Mouse (Mus musculus) erythroblast, adult 5-6 weeks (primary cell): Measurements from ENCODE around the gene Olfr543. TPM values are rescaled to one million over a fixed set of nuclear protein-coding genes. Genes with fewer than 3 reads are reported as not detected.

Experiments
- ATAC-seq: replicated peaks from 2 replicates; pipeline ENCODE4 v1.8.0; 2016; ENCODE audit warnings: moderate number of reproducible peaks, mild to moderate bottlenecking, moderate TSS enrichment, inconsistent platforms; ENCODE audit not compliant: poor library complexity, low FRiP score, severe bottlenecking
- total RNA-seq, 2 experiments: library from RNA; stranded (forward) in 1 of 2; stranded (reverse) in 1 of 2; fragments of 150-400 nt in 1 of 2; fragments of 200-764, 138-1000 nt in 1 of 2; gene quantifications; 2 replicates each; pipeline versions ENCODE4 v1.2.3 to v1.2.4; 2015 to 2017; ENCODE audit warnings: low replicate concordance in 2 of 2

Gene Olfr543
- total RNA-seq, 2 experiments from 2014 or later: not detected

DNA sequence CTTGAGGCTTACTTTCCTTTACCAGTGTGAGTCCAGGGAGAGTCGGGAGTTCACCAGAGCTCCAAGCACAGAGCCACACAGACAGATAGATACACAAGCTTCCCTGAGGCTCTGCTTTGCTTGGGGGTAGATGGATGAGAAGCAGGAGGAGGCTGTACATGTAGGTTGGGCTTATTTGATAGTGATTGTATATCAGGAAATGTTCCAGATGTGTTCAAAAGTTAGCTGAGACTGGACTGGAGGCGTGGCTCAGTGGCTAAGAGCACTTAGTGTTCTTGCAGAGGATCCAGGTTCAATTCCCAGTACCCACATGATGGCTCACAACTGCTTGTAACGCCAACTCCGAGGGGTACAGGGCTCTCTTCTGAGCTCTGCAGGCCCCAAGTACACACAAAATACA is 3.1 kb downstream of the Olfr543 start:
- ATAC-seq: no peak

DNA sequence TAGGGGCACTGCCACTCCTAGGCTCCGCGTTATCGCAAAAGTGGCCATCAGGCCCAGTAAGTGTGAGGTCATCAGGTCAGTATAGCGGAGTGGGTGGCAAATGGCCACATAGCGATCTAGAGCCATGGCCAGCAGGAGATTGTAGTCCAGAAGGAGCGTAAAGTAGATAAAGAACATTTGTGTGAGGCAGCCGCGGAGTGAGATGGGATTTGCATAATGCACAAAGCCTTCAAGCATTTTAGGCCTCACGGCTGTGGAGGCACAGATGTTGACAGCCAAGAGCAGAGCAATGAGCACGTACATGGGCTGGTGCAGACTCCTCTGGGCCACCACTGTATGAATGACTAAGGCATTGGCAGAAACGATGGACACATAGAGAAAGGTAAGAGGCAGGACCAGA is 4.1 kb downstream of the Olfr543 start:
- ATAC-seq: no peak

DNA sequence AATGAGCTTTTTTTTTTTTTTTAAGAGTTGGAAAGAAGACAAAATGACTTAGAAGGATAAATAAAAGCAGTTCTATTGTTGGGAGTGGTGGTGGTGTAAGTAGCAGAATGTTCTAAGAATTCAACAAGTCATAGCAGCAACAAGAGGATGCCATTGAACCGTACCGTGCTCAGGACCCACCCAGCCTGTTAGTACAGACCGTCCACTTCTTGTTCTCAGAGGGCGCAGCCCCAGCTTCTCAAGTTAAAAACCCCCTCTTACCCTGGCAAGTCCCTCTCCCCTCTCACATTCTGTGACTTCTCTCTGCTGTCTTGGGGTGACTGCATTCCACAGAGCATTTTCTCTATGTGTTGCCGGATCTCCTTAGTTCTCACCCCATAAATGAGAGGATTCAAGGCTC is 4.9 kb downstream of the Olfr543 start:
- ATAC-seq: no peak

DNA sequence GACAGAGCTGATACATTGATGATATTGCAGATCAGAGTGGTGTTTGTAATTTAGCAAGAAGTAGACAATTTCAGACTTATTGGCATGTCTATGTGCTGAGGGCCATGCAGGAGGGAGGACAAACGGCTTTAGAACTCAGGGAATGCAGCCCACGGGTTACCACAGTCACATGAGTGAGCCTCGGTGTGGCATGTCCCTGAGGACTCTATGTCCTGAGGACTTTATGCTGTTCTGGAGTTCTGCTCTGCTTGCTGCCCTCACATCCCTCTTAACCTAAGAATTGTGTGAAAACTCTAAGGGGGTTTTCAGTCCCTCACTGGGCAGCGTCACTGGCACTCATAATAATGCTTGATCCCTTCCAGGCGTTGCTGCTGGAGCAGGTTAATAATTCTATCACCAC is 8.8 kb downstream of the Olfr543 start:
- ATAC-seq: no peak

DNA sequence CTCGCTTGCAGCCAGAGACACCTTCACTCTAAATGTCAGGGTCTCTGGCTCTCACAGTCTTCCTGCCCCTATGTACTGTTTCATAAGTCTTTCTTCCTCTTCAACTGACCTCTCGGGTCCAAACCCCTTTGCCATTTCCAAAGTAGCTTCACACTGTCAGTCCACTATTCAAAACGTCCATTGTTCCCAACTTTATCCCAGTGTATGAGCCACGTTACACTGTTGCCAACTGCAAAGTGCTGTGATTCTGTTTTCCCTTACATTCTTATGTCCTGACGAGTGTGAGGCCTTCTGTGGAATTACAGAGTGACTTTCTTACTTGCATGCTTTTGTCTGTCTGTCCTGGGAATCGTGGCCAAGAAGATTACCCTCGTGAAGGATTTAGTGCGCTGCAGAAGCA is 13.9 kb downstream of the Olfr543 start:
- ATAC-seq: no peak

DNA sequence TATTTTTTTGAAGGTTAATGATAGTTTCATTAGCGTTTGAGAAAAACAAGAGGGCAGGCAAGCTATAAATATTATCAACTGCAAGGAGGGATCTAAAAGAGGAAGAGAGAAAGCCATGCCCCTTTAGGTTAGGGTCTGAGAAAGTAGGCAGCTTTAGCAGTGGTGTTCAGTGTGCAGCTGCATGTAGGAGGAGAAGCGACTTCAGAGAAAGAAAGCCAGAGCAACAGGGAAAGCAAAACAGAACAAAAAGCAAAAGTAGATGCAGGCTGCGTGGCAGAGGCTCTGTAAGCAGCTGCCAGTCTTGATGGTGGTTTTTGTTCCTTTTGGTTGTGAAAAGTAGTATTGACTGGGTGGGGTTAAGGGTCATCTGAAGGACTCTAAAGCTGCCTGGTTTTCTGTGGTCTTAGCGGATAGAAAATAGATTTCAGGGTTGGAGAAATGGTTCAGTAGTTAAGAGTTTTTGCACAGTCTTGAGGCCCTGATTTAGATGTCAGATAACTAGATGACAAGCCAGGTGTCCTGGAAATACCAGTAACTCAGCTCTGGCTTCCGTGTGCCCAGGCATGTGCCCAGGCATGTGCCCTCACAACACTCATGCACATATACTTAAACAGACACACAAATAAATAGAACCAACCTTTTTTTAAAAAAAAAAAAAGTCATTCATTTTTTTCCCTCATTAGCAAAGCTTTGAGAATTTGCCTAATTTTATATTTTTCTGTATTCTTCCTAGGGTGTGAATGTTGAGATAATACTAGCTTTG is 22.7 kb downstream of the Olfr543 start:
- ATAC-seq: no peak

DNA sequence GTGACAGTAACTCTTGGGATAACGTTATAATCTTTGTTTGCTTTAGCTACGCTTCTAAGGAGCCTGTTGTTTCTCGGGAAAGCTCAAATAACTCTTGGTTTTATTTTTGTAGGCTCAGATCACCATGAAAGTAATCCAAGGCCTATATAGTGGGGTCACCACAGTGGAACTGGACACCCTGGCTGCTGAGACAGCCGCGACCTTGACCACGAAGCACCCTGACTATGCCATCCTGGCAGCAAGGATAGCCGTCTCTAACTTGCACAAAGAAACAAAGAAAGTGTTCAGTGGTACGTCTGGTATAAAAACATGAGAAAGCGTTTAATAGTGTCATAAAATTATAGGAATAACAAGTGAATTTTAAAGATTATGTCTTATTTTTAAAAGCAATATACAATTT is 35.0 kb downstream of the Olfr543 start:
- ATAC-seq: no peak

DNA sequence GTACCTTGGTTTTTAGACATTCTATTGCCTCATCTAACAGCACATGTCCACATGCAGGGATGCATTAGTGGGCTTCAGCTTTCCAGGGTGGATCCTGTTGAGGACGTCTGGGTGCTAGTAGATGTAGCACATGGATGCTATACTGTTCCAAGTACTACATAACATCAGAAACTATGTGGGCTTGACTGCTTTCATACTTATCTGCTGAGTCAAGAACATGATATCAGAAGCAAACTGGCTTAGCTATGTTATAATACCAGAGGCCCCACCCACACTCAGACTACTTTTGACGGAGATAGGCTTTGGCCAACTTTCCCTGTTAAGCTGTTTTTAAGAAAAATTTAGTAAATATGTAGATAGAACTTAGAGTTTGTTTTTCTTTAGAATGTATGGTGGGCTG is 37.2 kb downstream of the Olfr543 start:
- ATAC-seq: peak; percentile 72

DNA sequence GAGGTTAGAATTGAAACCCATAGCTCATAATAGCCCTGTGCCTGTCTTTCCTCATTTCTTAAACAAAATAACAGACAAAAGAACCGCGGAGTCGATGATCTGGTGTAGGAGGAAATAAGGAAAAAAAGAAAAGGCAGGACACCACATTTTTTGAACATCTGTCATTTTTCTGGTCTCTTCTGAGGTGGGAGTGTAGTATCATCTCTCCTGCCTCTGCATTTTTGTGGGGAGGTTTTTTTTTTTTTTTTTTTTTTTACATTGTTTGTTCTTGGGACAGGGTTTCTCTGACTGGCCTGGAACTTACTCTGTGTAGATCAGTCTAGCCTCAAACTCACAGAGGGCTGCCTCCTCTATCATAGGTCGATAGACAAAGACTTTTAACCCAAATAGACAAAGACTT is 39.0 kb downstream of the Olfr543 start:
- no peak for ATAC-seq

DNA sequence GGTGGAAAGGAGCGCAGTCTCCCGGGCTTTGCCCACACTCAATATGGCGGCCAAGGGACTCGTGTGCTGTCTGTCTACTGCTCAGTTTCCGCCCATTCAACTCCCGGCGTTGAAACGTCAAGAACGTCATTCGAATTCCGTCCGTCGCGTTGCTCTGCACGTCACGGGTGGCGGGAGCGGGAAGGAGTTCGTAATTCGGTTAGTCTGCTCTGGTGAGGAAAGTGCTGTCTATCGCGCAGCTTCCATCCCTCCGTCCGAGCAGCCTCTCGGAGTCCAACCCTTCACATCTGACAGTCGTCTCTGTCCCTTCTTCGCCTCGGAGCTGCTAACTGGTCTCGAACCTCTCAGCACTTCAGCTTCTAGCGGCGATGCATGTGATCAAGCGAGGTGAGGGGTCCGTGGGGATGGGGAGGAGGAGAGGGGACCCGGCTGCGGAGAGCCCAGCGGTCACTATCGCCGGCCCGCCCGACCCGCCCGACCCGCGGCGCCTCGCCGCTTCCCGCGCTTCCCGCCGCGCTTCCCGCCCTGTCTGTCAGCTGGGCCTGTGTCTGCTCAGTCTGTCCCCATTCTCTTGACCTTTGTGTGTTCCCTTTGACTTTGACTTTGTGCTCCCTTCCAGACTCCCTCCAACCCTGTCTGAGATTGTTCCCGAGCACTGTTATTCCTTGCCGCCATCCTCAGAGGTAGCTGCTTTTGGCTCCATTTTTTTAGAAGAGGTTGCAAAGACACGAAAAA is 39.7 kb downstream of the Olfr543 start, which contains the start of gene Rrm1:
TSS of gene Rrm1 (plus strand) at position 39 of the 735 bp plus-strand sequence.
- ATAC-seq: peak; percentile 93

DNA sequence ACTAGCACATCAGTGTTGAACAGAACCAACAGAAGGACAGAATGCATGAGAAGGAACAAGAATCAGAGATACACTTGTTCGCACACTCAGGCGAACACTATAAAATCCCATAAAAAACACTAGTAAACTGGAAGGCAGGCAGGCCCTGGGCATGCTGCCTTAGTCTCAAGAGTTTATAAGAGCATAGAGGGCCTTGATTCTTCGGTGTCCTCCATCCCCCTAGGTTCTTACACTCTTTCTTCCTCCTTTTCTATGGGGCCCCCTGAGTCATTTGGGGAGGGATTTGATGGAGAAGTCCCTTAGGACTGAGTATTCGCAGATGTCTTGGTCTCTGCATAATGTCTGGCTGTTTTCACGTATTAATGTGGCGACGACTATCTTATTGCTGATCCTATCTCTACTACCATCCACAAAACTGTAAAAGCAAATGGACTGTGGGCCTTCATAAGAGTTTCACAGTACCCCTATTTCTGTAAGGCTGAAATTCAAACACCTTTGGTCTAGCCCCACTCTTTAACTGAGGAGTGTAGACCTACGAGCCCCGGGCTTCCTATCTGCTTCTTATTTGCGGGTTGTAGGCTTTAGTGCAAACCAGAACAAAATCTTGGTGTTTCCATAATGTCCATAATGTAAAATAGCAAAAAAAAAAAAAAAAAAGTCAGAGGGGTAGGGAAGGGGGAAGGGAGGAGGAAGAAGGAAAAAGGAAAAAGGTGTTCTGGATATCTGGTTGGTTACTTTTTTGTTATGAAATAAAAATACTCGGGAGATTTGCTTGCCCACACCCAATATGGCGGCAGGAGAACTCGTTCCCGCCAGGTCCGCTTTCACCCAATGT is 40.4 kb downstream of the Olfr543 start:
- no peak for ATAC-seq

DNA sequence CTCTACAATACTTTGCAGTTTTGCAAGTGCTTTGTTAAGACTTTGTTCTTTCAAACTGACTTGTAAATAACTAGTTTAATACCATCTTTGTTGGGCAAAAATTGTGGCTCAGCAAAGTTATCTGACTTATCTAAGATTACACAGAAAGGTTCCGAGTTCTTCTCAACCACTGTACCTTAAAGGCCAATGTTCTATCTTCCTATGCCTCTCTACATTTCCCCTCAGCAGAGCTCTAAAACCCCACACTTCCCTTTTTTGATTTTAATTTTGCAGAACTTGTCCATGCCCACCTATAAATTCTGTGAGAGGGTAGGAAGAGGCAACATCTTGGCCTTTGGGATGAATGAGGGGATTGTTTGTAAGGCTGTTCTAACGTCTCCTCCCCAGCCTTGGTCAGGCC is 47.1 kb downstream of the Olfr543 start:
- no peak for ATAC-seq

Other genes with a start within 250 kb of the Olfr543 start
- gene Rhog, start 225.6 kb downstream of the Olfr543 start, total RNA-seq (2015; ENCODE audit: low replicate concordance): 110 and 113 TPM in 2 replicates
- gene Rhog, start 225.6 kb downstream of the Olfr543 start, total RNA-seq (2017; ENCODE audit: low replicate concordance): 22.4 and 27.5 TPM in 2 replicates
- 7.7 and 29.2 TPM in 2 replicates for gene Stim1, start 213.9 kb downstream of the Olfr543 start, total RNA-seq (2015; ENCODE audit: low replicate concordance)
- gene Stim1, start 213.9 kb downstream of the Olfr543 start, total RNA-seq (2017; ENCODE audit: low replicate concordance): 18.1 and 18.5 TPM in 2 replicates
- gene Rrm1, start 40.0 kb downstream of the Olfr543 start, total RNA-seq (2015; ENCODE audit: low replicate concordance): 85.7 and 133 TPM in 2 replicates
- gene Rrm1, start 40.0 kb downstream of the Olfr543 start, total RNA-seq (2017; ENCODE audit: low replicate concordance): 265 and 267 TPM in 2 replicates
- gene Olfr544, start 6.6 kb upstream of the Olfr543 start, total RNA-seq (2015; ENCODE audit: low replicate concordance): not detected in 2 replicates
- gene Olfr544, start 6.6 kb upstream of the Olfr543 start, total RNA-seq (2017; ENCODE audit: low replicate concordance): not detected in 2 replicates
- gene Olfr545, start 17.9 kb upstream of the Olfr543 start, total RNA-seq (2015; ENCODE audit: low replicate concordance): not detected in 2 replicates
- gene Olfr545, start 17.9 kb upstream of the Olfr543 start, total RNA-seq (2017; ENCODE audit: low replicate concordance): not detected in 2 replicates
- not detected in 2 replicates for gene Olfr547, start 53.1 kb upstream of the Olfr543 start, total RNA-seq (2015; ENCODE audit: low replicate concordance)
- gene Olfr547, start 53.1 kb upstream of the Olfr543 start, total RNA-seq (2017; ENCODE audit: low replicate concordance): not detected in 2 replicates
- gene Olfr548-ps1, start 59.2 kb upstream of the Olfr543 start, total RNA-seq (2015; ENCODE audit: low replicate concordance): not detected in 2 replicates
- not detected in 2 replicates for gene Olfr548-ps1, start 59.2 kb upstream of the Olfr543 start, total RNA-seq (2017; ENCODE audit: low replicate concordance)
- not detected in 2 replicates for gene Olfr549, start 68.2 kb upstream of the Olfr543 start, total RNA-seq (2015; ENCODE audit: low replicate concordance)
- not detected in 2 replicates for gene Olfr549, start 68.2 kb upstream of the Olfr543 start, total RNA-seq (2017; ENCODE audit: low replicate concordance)
- gene Trim21, start 83.8 kb upstream of the Olfr543 start, total RNA-seq (2015; ENCODE audit: low replicate concordance): 6.9 and 25.9 TPM in 2 replicates
- 37.5 and 50.2 TPM in 2 replicates for gene Trim21, start 83.8 kb upstream of the Olfr543 start, total RNA-seq (2017; ENCODE audit: low replicate concordance)
- not detected in 2 replicates for gene Olfr550, start 89.8 kb upstream of the Olfr543 start, total RNA-seq (2015; ENCODE audit: low replicate concordance)
- gene Olfr550, start 89.8 kb upstream of the Olfr543 start, total RNA-seq (2017; ENCODE audit: low replicate concordance): not detected in 2 replicates
- not detected in 2 replicates for gene Olfr551, start 110.2 kb upstream of the Olfr543 start, total RNA-seq (2015; ENCODE audit: low replicate concordance)
- gene Olfr551, start 110.2 kb upstream of the Olfr543 start, total RNA-seq (2017; ENCODE audit: low replicate concordance): not detected in 2 replicates
- gene Olfr552, start 116.1 kb upstream of the Olfr543 start, total RNA-seq (2015; ENCODE audit: low replicate concordance): not detected in 2 replicates
- not detected in 2 replicates for gene Olfr552, start 116.1 kb upstream of the Olfr543 start, total RNA-seq (2017; ENCODE audit: low replicate concordance)
- not detected in 2 replicates for gene Olfr553, start 136.5 kb upstream of the Olfr543 start, total RNA-seq (2015; ENCODE audit: low replicate concordance)
- not detected in 2 replicates for gene Olfr553, start 136.5 kb upstream of the Olfr543 start, total RNA-seq (2017; ENCODE audit: low replicate concordance)
- gene Olfr554, start 156.8 kb upstream of the Olfr543 start, total RNA-seq (2015; ENCODE audit: low replicate concordance): not detected in 2 replicates
- not detected in 2 replicates for gene Olfr554, start 156.8 kb upstream of the Olfr543 start, total RNA-seq (2017; ENCODE audit: low replicate concordance)
- gene Olfr555, start 177.1 kb upstream of the Olfr543 start, total RNA-seq (2015; ENCODE audit: low replicate concordance): not detected in 2 replicates
- not detected in 2 replicates for gene Olfr555, start 177.1 kb upstream of the Olfr543 start, total RNA-seq (2017; ENCODE audit: low replicate concordance)
- gene Olfr556, start 183.2 kb upstream of the Olfr543 start, total RNA-seq (2015; ENCODE audit: low replicate concordance): not detected in 2 replicates
- not detected in 2 replicates for gene Olfr556, start 183.2 kb upstream of the Olfr543 start, total RNA-seq (2017; ENCODE audit: low replicate concordance)
- not detected in 2 replicates for gene Trim68, start 205.6 kb upstream of the Olfr543 start, total RNA-seq (2015; ENCODE audit: low replicate concordance)
- 0.51 TPM in 1 of 2 replicates, not detected in the other for gene Trim68, start 205.6 kb upstream of the Olfr543 start, total RNA-seq (2017; ENCODE audit: low replicate concordance)
- not detected in 2 replicates for gene Olfr557, start 214.2 kb upstream of the Olfr543 start, total RNA-seq (2015; ENCODE audit: low replicate concordance)
- gene Olfr557, start 214.2 kb upstream of the Olfr543 start, total RNA-seq (2017; ENCODE audit: low replicate concordance): not detected in 2 replicates
- not detected in 2 replicates for gene Olfr558, start 220.5 kb upstream of the Olfr543 start, total RNA-seq (2015; ENCODE audit: low replicate concordance)
- not detected in 2 replicates for gene Olfr558, start 220.5 kb upstream of the Olfr543 start, total RNA-seq (2017; ENCODE audit: low replicate concordance)
- gene Olfr33, start 237.4 kb upstream of the Olfr543 start, total RNA-seq (2015; ENCODE audit: low replicate concordance): not detected in 2 replicates
- gene Olfr33, start 237.4 kb upstream of the Olfr543 start, total RNA-seq (2017; ENCODE audit: low replicate concordance): not detected in 2 replicates
- not detected in 2 replicates for gene Olfr559, start 245.8 kb upstream of the Olfr543 start, total RNA-seq (2015; ENCODE audit: low replicate concordance)
- not detected in 2 replicates for gene Olfr559, start 245.8 kb upstream of the Olfr543 start, total RNA-seq (2017; ENCODE audit: low replicate concordance)